Mouse (Mus musculus): ENCODE data around the gene Nt5m. TPM values are rescaled to one million over a fixed set of nuclear protein-coding genes. Genes with fewer than 3 reads are reported as not detected.

The Nt5m gene
- polyA plus RNA-seq (2015; fragmentation: Illumina TruSeq; extraction: RNeasy Lipid Tissue Mini Kit (QIAGEN cat#74804); ENCODE audit: low read depth, low replicate concordance): 75.2 TPM

DNA sequence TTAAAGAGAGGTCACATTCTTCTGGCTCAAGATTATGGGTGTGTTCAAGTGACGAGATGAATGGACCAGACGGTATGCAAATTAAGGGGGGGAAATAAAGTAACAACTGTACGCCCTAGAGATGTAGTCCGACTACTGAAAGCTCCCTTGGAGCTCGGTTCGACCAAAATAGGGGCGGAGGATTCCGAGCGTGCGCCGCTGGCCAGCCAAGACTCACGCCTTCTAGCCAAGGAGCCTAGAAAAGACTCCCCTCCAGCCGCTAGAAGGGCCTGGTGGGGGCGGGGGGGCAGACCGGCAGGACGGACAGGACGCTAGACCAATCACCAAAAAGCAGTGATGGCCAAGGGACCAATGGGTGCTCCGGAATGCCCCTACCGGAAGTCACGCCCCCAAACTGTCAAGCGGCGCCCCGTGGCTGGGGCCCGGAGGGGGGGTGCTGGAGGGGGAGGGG, at the start of gene Nt5m:
Gene Nt5m (plus strand): TSS at position 440 of the 451 bp plus-strand sequence.

DNA sequence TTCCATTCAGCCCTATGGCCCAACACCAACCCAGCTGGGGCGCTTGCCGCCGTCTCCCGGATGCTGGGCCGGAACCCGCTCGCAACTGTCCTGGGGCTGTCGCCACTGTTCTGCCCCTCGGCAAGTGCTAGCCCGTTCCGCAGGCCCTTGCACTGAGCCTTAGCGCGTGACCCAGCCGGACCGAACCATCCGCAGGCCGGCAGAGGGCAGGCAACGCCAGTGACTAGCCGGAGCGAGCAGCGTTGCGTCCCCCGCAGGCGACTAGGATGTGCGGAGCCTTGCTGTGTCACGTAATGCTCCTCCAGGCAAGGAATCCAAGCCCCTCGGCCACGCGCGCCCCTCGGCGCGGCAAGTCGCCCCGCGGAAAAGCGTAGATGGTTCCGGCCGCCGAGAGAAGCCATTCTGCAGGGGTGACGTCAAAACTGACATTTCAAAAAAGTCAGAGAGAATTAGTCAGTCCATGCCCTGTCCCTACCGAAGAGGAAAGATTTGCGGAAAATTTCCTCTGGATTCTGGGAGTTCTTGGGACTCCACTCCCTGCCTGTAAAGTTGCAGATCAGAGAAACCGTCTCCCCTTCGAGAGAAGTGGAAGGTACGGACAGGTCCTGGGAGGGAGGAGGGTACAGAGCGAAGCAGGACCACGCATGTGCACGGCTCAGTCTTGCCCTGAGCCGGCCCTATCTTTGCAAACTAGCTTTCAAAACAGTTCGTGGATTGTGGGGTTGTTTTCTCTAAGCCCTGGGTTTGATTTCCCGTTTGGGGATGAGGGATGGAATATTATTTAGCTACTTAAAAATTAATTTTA, 29.4 kb upstream of the Nt5m start, which contains the start of gene Flcn:
Gene Flcn (minus strand): TSS at position 347 of the 805 bp plus-strand sequence.

DNA sequence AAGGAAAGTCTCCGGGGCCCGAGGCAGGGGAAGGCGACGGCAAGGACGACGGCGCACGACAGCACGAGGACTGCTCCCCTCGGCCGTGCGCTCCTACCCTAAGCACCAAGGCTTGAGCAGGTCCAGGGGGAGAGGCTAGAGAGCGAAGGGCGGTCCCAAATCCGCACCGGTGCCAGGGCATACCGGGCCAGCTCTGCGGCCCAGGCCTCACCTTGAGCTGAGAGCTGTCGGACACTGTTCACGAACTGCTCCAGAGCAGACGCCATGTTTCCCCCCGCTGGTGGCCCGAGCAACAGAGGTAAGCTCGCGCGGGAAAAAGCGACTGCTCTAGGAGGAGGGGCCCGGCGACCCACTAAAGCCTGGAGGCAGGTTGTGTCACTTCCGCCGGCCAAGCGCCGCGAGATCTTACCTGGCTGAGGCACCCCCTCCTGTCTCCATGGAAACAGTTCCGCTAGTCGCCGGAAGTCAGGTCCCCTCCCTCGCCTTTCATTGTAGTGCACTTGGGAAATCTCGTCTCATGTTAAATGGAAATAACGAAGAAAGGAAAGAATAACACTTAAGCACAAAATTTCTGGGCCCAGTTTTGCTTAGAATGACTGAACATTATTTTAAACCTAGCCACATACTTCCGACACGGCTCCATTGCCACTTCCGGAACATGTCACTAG, 346 bp downstream of the Nt5m start, which contains the start of gene Cops3:
Gene Cops3 (minus strand): TSS at position 380 of the 668 bp plus-strand sequence.

Other genes starting within 250 kb of the Nt5m start
- not detected for gene Olfr223, start 246.2 kb upstream of the Nt5m start, polyA plus RNA-seq (2015; fragmentation: Illumina TruSeq; extraction: RNeasy Lipid Tissue Mini Kit (QIAGEN cat#74804); ENCODE audit: low read depth, low replicate concordance)
- gene Mprip, start 178.1 kb upstream of the Nt5m start, polyA plus RNA-seq (2015; fragmentation: Illumina TruSeq; extraction: RNeasy Lipid Tissue Mini Kit (QIAGEN cat#74804); ENCODE audit: low read depth, low replicate concordance): 149 TPM
- 1.6 TPM for gene Pld6, start 51.8 kb upstream of the Nt5m start, polyA plus RNA-seq (2015; fragmentation: Illumina TruSeq; extraction: RNeasy Lipid Tissue Mini Kit (QIAGEN cat#74804); ENCODE audit: low read depth, low replicate concordance)
- gene Flcn, start 29.4 kb upstream of the Nt5m start, polyA plus RNA-seq (2015; fragmentation: Illumina TruSeq; extraction: RNeasy Lipid Tissue Mini Kit (QIAGEN cat#74804); ENCODE audit: low read depth, low replicate concordance): 40.7 TPM
- 139 TPM for gene Cops3, start 391 bp downstream of the Nt5m start, polyA plus RNA-seq (2015; fragmentation: Illumina TruSeq; extraction: RNeasy Lipid Tissue Mini Kit (QIAGEN cat#74804); ENCODE audit: low read depth, low replicate concordance)
- 50.6 TPM for gene Med9, start 108.8 kb downstream of the Nt5m start, polyA plus RNA-seq (2015; fragmentation: Illumina TruSeq; extraction: RNeasy Lipid Tissue Mini Kit (QIAGEN cat#74804); ENCODE audit: low read depth, low replicate concordance)
- 19.0 TPM for gene Rasd1, start 125.5 kb downstream of the Nt5m start, polyA plus RNA-seq (2015; fragmentation: Illumina TruSeq; extraction: RNeasy Lipid Tissue Mini Kit (QIAGEN cat#74804); ENCODE audit: low read depth, low replicate concordance)
- 5.3 TPM for gene Pemt, start 207.0 kb downstream of the Nt5m start, polyA plus RNA-seq (2015; fragmentation: Illumina TruSeq; extraction: RNeasy Lipid Tissue Mini Kit (QIAGEN cat#74804); ENCODE audit: low read depth, low replicate concordance)